Mouse (Mus musculus) G1E (cell line): ENCODE measurements around the gene Syn3.

ENCODE experiments used
- CTCF ChIP-seq: IDR thresholded peaks from 2 replicates; pipeline ENCODE4 v1.5.1; 2012; ENCODE audit warnings: low read depth, low read length, inconsistent platforms, mixed read lengths
- GATA1 ChIP-seq: IDR thresholded peaks from 2 replicates; pipeline ENCODE4 v1.6.1; 2012; ENCODE audit warnings: borderline replicate concordance, low read length, inconsistent platforms, mixed read lengths
- GATA2 ChIP-seq: IDR thresholded peaks from 2 replicates; pipeline ENCODE4 v1.6.1; 2012; ENCODE audit warnings: low read depth, low read length, inconsistent platforms, borderline replicate concordance
- POLR2AphosphoS5 ChIP-seq: IDR thresholded peaks from 2 replicates; pipeline ENCODE4 v1.6.1; 2012; ENCODE audit warnings: low read depth, low read length, inconsistent platforms; ENCODE audit not compliant: insufficient replicate concordance
- TAL1 ChIP-seq: conservative IDR thresholded peaks from 2 replicates; pipeline ENCODE4 v1.6.1; 2012; ENCODE audit warnings: low read depth, low read length, inconsistent platforms, mixed read lengths

DNA sequence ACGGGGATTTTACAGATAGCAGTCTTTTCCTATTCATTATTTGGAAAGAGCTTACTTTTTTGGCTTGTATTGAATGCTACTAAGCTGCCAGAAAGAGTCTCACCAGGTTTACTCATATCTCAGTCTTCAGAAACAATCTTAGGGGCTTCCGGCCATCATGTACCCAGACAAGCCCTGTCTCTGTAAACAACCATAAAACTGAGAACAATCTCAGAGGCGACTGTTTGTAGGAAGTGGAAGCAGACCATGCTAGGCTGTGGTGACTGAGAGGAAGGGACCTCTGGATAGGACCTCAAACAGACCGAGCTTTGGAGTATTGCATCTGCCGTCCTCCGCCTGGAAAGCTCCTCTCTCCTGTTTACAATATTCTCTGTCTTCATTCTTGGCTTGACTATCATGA is 400.3 kb downstream of the Syn3 start:
- TF ChIP-seq CTCF (no peak), POLR2AphosphoS5 (no peak), TAL1 (no peak), GATA1 (no peak), GATA2 (no peak)
